Mouse (Mus musculus) CH12.LX (cell line): ENCODE data around the gene Zfp629. TPM values are rescaled to one million over a fixed set of nuclear protein-coding genes. Genes with fewer than 3 reads are reported as not detected.

Experiments
- DNase-seq: peaks from one replicate; pipeline ENCODE4 v3.0.0-alpha.2; 2013; ENCODE audit errors: extremely low read depth
- H3K27ac ChIP-seq: 2 replicates; pipeline ENCODE4 v1.5.1; 2012; ENCODE audit warnings: low read depth, mild to moderate bottlenecking, control low read depth, moderate library complexity; ENCODE audit not compliant: insufficient read depth
- H3K27me3 ChIP-seq: replicated peaks from 2 replicates; pipeline ENCODE3; 2012; ENCODE audit warnings: inconsistent platforms
- H3K36me3 ChIP-seq, 2 experiments: replicated peaks in 1 of 2; 2 replicates each; pipeline versions ENCODE3 to v1.6.1; 2012; ENCODE audit warnings: inconsistent platforms in 1 of 2, low read length in 1 of 2, mild to moderate bottlenecking in 1 of 2, mixed read lengths in 1 of 2, moderate library complexity in 1 of 2; ENCODE audit not compliant: control insufficient read depth in 1 of 2, insufficient read depth in 1 of 2
- H3K4me1 ChIP-seq, 2 experiments: 2 replicates each; pipeline ENCODE4 v1.6.1; 2012; ENCODE audit warnings: inconsistent platforms in 1 of 2, moderate library complexity in 1 of 2; ENCODE audit not compliant: insufficient read depth in 2 of 2, control insufficient read depth in 1 of 2
- H3K4me2 ChIP-seq: 2 replicates; pipeline ENCODE4 v1.6.1; 2012; ENCODE audit warnings: low read depth, mild to moderate bottlenecking, control low read depth; ENCODE audit not compliant: poor library complexity, insufficient read depth, severe bottlenecking
- H3K4me3 ChIP-seq, 3 experiments: fragments of 150-350 bp in 1 of 3; sonication (generic) in 1 of 3; replicated peaks in 1 of 3; 2 replicates each; pipeline versions ENCODE3 to v1.5.1; 2011 to 2012; ENCODE audit warnings: low read depth in 2 of 3, low read length in 2 of 3, mild to moderate bottlenecking in 2 of 3, moderate library complexity in 2 of 3, control low read depth in 1 of 3, improper control_type of control experiment in 1 of 3, inconsistent platforms in 1 of 3, mixed read lengths in 1 of 3; ENCODE audit not compliant: poor library complexity in 1 of 3
- H3K79me2 ChIP-seq: replicated peaks from 2 replicates; pipeline ENCODE4 v1.6.1; 2012; ENCODE audit warnings: mild to moderate bottlenecking, moderate library complexity; ENCODE audit not compliant: control insufficient read depth, poor library complexity, insufficient read depth, severe bottlenecking; ENCODE audit errors: extremely low read depth
- H3K9ac ChIP-seq: 2 replicates; pipeline ENCODE4 v1.6.1; 2012; ENCODE audit warnings: low read depth, mild to moderate bottlenecking, control low read depth, moderate library complexity; ENCODE audit not compliant: insufficient read depth
- H3K9me3 ChIP-seq: replicated peaks from 2 replicates; pipeline ENCODE3; 2012; ENCODE audit warnings: low read length, inconsistent platforms, mixed read lengths
- CHD1 ChIP-seq: IDR thresholded peaks from 2 replicates; pipeline ENCODE4 v1.6.1; 2012; ENCODE audit warnings: low read depth, low read length, improper control_type of control experiment, inconsistent platforms
- CHD2 ChIP-seq: IDR thresholded peaks from 2 replicates; pipeline ENCODE4 v1.6.1; 2011; ENCODE audit warnings: low read length, improper control_type of control experiment
- CTCF ChIP-seq, 2 experiments: IDR thresholded peaks in 1 of 2; conservative IDR thresholded peaks in 1 of 2; 2 replicates each; pipeline ENCODE4 v1.5.1; 2011 to 2012; ENCODE audit warnings: low read depth in 2 of 2, low read length in 2 of 2, improper control_type of control experiment in 1 of 2, inconsistent platforms in 1 of 2, mild to moderate bottlenecking in 1 of 2, moderate library complexity in 1 of 2
- ETS1 ChIP-seq: conservative IDR thresholded peaks from 2 replicates; pipeline ENCODE4 v1.6.1; 2012; ENCODE audit warnings: low read depth, mild to moderate bottlenecking, inconsistent platforms, low read length, improper control_type of control experiment, moderate library complexity
- GABPA ChIP-seq: IDR thresholded peaks from 2 replicates; pipeline ENCODE4 v1.6.1; 2012; ENCODE audit warnings: low read depth, low read length, improper control_type of control experiment, inconsistent platforms; ENCODE audit not compliant: insufficient replicate concordance
- MEF2A ChIP-seq: IDR thresholded peaks from 2 replicates; pipeline ENCODE4 v1.6.1; 2014; ENCODE audit warnings: low read depth, mild to moderate bottlenecking, inconsistent platforms, low read length, improper control_type of control experiment, borderline replicate concordance
- MYC ChIP-seq: IDR thresholded peaks from 2 replicates; pipeline ENCODE4 v1.6.1; 2011; ENCODE audit warnings: low read depth, mild to moderate bottlenecking, improper control_type of control experiment, low read length
- NELFE ChIP-seq: IDR thresholded peaks from 2 replicates; pipeline ENCODE4 v1.6.1; 2011; ENCODE audit warnings: low read depth, low read length, improper control_type of control experiment
- PAX5 ChIP-seq: IDR thresholded peaks from 2 replicates; pipeline ENCODE4 v1.6.1; 2012; ENCODE audit warnings: low read length, inconsistent platforms, mixed read lengths
- POLR2A ChIP-seq: IDR thresholded peaks from 2 replicates; pipeline ENCODE4 v1.6.1; 2011; ENCODE audit warnings: low read depth, mild to moderate bottlenecking, improper control_type of control experiment, low read length
- RAD21 ChIP-seq: IDR thresholded peaks from 2 replicates; pipeline ENCODE4 v1.6.1; 2011; ENCODE audit warnings: low read depth, mild to moderate bottlenecking, low read length, improper control_type of control experiment, moderate library complexity
- SMC3 ChIP-seq: IDR thresholded peaks from 2 replicates; pipeline ENCODE4 v1.6.1; 2011; ENCODE audit warnings: low read depth, low read length, improper control_type of control experiment
- TBP ChIP-seq: conservative IDR thresholded peaks from 2 replicates; pipeline ENCODE4 v1.6.1; 2011; ENCODE audit warnings: low read depth, low read length, improper control_type of control experiment
- UBTF ChIP-seq: IDR thresholded peaks from 2 replicates; pipeline ENCODE4 v1.6.1; 2012; ENCODE audit warnings: low read depth, mild to moderate bottlenecking, inconsistent platforms, low read length, improper control_type of control experiment, moderate library complexity
- ZKSCAN1 ChIP-seq: IDR thresholded peaks from 2 replicates; pipeline ENCODE4 v1.6.1; 2012; ENCODE audit warnings: low read depth, inconsistent platforms, low read length, improper control_type of control experiment, borderline replicate concordance
- dilution Hi-C: fragments of 300-500 bp; cut with MboI; formaldehyde crosslinking; loops from 2 replicates; pipeline ENCODE4 v1.14.3; 2020; ENCODE audit warnings: low sequenced_read_pairs; ENCODE audit not compliant: extremely low pct_unique_long_range_greater_than_20kb, extremely low pct_ligation_motif_present
- in situ Hi-C: fragments of 300-500 bp; cut with MboI; formaldehyde crosslinking; loops from 3 replicates; pipeline ENCODE4 v1.14.3; 2019; ENCODE audit warnings: low sequenced_read_pairs, low pct_ligation_motif_present, low pct_unique_long_range_greater_than_20kb, mixed read lengths
- polyA plus RNA-seq: library from polyadenylated mRNA; unstranded; fragments of >175 nt; gene quantifications from 2 replicates; pipeline ENCODE4 v1.2.1, GENCODE M21; 2012; ENCODE audit warnings: low read depth; ENCODE audit not compliant: insufficient read length
- total RNA-seq, 2 experiments: library from RNA; depleted of rRNA; stranded (reverse); fragments of 300-350 nt in 1 of 2; fragments of >200 nt in 1 of 2; gene quantifications; 2 replicates each; pipeline ENCODE4 v1.2.3; 2012 to 2014

Gene Zfp629
- total and polyA plus RNA-seq, 3 experiments: 0.38 to 3.2 (median 0.94) TPM

DNA sequence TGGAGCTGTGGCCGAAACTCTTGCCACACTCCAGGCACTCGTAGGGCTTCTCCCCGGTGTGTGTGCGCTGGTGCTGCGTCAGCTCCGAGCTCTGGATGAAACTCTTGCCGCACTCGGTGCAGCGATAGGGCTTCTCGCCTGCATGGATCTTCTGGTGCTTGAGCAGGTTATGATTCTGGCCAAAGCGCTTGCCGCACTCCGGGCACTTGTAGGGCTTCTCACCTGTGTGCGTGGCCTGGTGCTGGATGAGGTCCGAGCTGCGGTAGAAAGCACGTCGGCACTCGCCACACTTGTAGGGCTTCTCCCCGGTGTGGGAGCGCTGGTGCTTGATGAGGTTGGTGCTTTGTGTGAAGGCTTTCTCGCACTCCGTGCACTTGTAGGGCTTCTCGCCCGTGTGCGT, 4.0 kb downstream of the Zfp629 start:
- H3K79me2 ChIP-seq: no peaks in the 10 kb centered on the region
- H3K27me3 ChIP-seq: peaks cover 40% of the 10 kb centered on the region
- no peak overlapping the region for H3K27ac ChIP-seq
- H3K36me3 ChIP-seq: peaks cover 14% of the 10 kb centered on the region in 2 experiments
- H3K4me1 ChIP-seq: peaks cover 4 to 16% of the 10 kb centered on the region in 2 experiments; a peak in 2 of 4 replicates
- DNase-seq: no peak
- no peak overlapping the region for H3K4me3 ChIP-seq
- in situ Hi-C loops: no loop called here
- TF ChIP-seq ETS1 (no peak), CTCF (conservative IDR thresholded peaks at IDR 0.05 in 1 of 2, IDR thresholded peaks at IDR 0.05 in 1 of 2; ENCODE audit: low read depth in 2 of 2, low read length in 2 of 2) (no peak), PAX5 (no peak), TBP (no peak)
- dilution Hi-C loops: no loop called here
- H3K9ac ChIP-seq: no peak overlapping the region
- H3K4me2 ChIP-seq: no peak overlapping the region
- peaks cover 7% of the 10 kb centered on the region for H3K9me3 ChIP-seq

DNA sequence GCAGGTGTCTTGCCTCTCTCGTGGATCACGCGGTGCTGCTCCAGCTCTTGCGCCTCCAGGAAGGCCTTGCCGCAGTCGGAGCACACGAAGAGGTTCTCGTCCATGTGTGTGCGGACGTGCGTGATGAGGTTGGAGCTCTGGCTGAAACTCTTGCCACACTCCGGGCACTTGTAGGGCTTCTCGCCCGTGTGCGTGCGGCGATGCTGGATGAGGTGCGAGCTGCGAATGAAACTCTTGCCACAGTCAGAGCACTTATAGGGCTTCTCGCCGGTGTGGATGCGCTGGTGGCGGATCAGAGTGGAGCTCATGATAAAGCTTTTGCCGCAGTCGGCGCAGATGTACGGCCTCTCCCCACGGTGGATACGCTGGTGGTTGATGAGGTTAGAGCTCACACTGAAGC, 4.6 kb downstream of the Zfp629 start:
- Histone ChIP-seq H3K27me3 (peaks cover 38% of the 10 kb centered on the region), H3K9me3 (peaks cover 7% of the 10 kb centered on the region), H3K27ac (no peak overlapping the region), H3K4me1 (peaks cover 4 to 16% of the 10 kb centered on the region in 2 experiments; a peak in 2 of 4 replicates), H3K79me2 (no peaks in the 10 kb centered on the region), H3K9ac (no peak overlapping the region), H3K4me3 (no peak overlapping the region), H3K36me3 (peaks cover 14% of the 10 kb centered on the region in 2 experiments), H3K4me2 (no peak overlapping the region)
- DNase-seq: no peak
- dilution Hi-C loops: no loop called here
- TF ChIP-seq CHD2 (no peak), CHD1 (no peak), RAD21 (no peak), SMC3 (no peak)
- in situ Hi-C loops: no loop called here

DNA sequence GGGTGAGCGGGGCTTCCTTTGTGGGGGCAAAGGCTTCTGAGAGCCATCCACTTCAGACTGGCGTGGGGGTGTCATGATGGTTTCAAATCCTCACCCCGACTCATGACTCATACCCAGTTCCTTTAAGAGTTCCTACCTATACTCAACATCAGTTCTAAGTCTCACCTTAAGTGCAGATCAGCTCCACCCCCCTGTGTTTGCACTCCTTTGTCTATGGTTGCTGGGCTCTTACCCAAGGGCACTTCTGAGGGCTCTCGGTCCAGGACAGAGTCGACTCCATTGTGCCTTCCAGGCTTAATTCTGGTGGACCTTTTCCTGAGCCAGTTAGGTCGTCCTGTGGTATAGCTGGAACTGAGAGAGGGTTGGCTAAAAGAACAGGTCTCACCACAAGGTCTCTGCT, 8.4 kb downstream of the Zfp629 start:
- TF ChIP-seq POLR2A (no peak), RAD21 (no peak), MYC (no peak), MEF2A (no peak), NELFE (no peak), ZKSCAN1 (no peak), UBTF (no peak), GABPA (no peak)
- Histone ChIP-seq H3K79me2 (no peaks in the 10 kb centered on the region), H3K9me3 (peaks cover 7% of the 10 kb centered on the region), H3K9ac (no peak overlapping the region), H3K27ac (no peak overlapping the region), H3K36me3 (peaks cover 40 to 48% of the 10 kb centered on the region in 2 experiments), H3K4me3 (no peak overlapping the region), H3K4me1 (peaks cover 5 to 13% of the 10 kb centered on the region in 2 experiments; a peak in 2 of 4 replicates), H3K4me2 (no peak overlapping the region), H3K27me3 (peaks cover 2% of the 10 kb centered on the region)
- dilution Hi-C loops (no loop called here), in situ Hi-C loops (no loop called here)
- DNase-seq: no peak
